Mouse (Mus musculus): ENCODE data around the gene Dll1.

Dll1 gene

DNA sequence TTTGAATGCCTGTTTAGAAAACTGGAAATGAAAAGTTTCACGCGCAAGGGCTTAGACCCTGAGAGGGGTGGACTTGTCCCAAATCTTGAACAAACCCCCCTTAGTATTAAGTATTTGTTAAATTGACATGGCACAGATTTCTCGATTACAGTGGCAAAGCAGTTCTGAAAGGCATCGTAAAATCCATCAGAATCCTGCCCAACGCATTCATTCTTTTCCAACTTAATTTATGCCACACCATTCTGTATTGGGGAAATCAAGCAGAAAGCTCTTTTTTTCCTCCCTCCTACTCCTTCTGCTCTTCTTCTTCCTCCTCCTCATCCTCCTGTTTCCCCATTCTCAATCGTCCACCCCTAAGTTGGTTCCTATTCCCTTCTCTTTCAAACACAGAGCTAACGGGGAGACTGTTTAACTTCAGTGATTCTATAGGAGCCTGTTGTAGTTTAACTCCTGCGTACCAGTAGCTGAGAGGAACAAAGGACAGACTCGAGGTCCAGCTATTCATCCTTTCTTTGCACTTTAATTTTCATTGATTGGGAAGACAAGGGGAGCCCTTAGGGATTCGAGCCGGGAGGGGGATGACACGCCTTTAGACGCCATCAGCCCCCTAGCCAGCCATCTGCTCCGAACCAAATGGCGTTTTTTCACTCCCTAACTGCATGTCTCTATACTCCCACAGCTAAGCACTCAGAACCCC lies 1.9 kb upstream of the Dll1 start:
- DNase-seq (ENCODE audit: low spot score in 2 of 2): no peak

DNA sequence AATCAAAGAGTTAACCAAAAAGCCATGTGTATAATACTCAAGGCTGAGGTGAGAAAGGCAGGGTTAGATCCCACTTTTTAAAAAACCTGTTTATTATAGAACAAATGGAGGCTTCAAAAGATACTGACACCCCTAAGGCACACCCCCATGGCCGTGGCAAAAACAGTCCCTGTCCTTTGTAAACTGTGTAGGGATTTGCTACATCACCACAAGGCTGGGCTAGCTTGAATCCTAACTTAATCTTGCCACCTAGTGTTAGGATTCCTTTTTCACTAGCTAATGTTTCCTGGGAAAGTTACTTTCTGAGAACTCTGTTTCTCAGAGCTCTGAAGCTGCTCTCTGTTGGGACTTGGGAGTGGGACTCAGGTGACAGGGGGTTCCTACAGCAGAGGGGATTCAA lies 1.2 kb upstream of the Dll1 start:
- peak; percentile 44 to 46 for DNase-seq (ENCODE audit: low spot score in 2 of 2)

DNA sequence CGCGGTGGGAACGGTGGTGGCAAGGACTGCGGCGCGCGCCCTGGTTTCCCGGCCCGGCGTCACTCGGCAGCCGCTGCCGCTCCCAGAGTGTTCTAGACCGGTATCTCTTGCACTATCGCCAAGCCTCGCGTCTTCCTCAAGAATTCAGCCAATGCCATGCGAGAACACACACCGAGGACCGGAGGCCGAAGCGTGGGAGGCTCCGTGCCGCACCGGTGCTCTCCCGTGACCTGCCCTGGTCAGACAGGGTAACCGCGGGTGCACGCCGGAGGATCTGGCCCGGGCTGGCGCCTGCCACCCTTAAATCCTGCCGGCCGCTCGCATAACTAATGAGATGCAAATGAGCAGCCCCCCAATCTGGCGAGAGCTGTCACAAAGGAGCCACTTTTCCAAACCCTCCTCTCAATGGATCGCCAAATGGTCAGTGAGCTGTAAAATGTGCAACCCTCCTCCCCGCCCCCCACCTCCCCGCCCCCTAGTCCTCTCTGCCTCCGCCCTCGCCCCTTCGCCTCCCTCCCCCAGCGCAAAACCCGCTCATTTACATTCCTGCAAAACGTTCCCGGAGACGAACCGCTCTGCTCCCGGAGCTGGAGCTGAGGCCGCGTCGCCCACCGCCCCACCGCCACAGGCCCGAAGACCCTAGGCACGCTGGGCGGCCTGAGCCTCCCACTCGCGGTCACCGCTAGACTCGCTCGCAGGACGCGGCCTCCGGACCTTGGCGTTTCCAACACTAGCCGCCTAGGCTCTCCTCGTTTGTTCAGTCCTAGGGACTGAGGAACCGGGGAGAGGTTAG lies 775 bp downstream of the Dll1 start:
- peak; percentile 56 to 60 for DNase-seq (ENCODE audit: low spot score in 2 of 2)

DNA sequence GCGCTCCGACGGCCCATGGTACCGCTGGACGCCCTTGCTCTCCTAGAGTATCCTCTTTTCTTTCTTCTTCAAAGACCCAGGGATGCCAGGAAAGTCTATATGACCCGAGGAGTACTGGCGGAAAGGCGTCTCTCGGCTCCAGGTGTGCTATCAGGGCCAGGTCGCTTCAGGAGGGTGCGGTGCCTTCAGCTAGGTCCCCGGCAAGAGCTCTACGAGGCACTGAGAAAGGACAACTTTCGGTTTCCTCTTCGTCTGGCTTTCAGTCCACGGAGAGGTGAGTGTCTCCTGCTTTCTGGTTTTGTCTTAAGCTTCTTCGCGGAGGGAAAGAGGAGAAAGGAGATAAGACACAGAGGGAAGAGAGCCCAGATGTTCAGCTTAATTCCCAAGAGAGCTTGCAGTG lies 1.4 kb downstream of the Dll1 start:
- DNase-seq (ENCODE audit: low spot score in 2 of 2): no peak

DNA sequence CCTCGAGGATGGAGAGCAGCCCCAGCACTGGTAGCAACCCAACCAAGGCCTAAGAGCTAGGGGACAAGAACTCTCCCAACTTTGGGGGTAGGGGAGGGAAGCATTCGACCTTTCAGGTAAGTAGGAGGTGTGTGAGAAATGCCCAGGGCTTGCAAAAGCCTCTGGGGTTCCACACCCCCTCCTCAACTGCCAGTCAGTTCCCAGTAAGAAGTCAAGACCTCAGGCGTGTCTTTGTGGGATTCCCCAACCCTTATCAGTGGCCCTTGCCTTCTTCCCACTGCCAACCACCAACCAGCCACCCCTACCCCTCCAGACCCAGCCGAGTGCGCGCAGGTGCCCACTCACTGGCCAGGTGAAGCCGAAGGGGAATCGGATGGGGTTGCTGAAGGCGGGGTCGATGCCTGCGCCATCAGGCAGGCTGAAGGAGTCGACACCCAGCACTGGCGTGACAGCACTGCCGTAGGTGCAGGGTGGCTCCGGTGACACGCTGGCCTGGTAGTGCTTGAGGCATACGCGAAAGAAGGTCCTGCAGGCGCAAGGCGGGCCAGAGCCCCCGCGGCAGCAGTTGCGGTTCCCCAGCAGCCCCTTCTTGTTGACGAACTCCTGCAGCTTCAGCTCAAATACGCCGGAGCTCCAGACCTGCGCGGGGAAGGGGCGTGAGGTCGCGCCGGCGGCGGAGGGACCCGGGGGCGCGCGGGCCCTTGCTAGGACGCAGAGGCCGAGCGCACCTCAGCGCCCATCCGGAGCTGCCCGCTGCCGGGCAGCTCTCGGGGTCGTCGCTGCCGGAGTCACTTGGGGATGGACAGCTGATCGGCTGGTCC lies 2.1 kb downstream of the Dll1 start:
- no peak for DNase-seq (ENCODE audit: low spot score in 2 of 2)

DNA sequence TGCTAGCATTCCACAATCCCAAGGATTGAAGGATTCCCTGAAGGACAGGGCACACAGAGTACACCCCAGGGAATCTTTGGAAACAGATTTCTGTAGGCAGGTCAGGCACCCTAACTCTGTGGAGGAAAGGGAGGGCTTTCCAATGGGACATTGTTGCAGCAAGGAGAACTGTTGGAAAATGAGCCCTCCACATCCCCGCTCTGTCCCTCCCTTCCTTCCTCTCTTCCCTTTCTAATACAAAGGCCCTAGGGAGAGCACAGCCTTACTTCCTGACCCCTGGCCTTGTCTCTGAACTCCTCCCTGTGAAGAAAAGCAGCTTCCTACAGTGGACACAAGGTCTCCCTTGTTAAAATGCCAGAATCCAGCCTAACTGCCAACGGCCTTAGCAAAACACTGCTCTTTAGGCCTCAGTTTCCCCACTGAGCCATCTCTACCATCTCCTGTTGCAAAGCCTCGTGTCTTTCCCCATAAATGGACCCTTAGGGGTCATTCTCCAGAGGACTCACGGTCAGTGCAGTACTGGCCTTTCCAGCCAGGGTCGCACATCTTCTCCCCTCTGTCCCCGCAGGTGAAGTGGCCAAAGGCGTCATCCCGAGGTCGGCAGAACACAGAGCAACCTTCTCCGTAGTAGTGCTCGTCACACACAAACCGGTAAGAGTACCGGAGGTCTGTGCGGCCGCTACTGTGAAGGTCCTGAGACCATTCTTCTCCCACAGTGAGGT lies 3.6 kb downstream of the Dll1 start:
- DNase-seq (ENCODE audit: low spot score in 2 of 2): no peak

DNA sequence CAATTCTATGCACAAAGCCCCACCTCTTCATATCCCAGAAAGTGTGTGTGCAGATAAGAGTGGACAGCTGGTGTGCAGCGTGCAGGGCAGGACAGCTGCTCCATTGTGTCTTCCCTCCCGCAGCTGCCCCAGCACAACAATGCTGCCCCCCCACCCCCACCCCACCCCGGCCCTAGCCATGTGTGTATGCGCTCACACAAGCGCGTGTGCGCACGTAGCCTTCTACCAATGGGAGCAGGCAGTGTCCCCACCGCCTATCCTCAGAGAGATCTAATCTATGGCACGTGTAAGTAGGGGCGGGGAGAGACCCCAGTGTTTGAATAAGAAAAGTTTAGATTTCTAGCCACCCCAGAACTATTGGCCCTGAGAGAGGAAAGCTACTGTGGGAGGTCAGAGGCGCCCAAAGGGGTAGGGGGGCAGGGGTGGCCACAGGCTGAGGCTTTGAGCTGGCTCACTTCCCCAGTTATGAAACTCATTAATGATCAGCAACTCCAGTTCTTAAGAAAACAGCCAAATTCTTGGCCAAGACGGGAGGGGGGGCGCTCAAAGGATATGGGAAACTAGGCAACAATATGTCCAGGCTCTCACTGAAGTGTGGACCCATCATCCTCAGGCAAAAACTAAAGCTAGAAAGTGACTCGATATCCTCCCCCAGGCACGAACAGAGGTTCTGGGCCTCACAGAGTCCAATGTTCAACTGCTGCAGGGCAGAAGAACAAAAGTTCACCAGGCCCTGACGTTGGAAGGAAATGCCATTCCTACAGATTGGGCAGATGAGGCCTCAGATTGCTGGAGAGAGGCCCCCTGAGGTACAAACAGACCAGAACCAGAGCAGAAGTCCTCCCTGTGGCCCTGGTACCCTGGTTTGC lies 4.5 kb downstream of the Dll1 start:
- no peak for DNase-seq (ENCODE audit: low spot score in 2 of 2)

DNA sequence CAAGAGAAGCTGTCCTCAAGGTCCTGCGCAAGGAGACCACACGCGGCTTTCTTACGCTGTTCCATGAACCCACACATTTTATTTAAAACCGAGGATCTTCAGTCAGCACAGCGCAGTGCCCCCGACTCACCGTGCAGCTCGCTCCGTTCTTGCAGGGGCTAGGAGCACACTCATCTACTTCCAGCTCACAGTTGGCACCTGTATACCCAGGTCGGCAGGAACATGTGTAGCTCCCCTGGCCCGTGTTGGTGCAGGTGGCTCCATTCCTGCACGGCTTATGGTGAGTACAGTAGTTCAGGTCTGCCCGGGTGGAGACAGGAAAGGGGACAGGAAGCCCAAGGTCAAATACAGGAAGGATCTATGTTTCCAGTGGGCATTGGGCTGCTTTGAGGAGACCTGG lies 6.3 kb downstream of the Dll1 start:
- DNase-seq (ENCODE audit: low spot score in 2 of 2): no peak

DNA sequence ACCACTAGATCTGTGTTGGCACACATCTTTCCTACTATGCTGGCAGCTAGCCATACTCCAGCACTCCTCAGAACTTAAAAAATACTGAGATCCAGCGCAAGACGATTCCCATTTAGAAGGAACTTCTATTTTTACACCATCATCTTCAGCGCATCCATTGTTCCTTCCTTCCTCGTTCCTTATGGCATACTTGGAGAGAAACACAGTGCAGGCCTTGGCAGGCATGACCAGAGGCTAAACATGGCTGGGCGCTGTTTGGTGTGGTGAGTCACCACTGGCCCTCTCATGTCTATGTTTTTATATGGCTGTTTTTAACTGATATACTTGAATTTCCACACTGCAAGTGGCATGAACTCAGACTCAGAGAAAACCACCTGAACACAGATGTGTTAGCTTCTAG lies 11.0 kb downstream of the Dll1 start:
- peak in 1 of 2 experiments; percentile 49 for DNase-seq (ENCODE audit: low spot score in 2 of 2)

DNA sequence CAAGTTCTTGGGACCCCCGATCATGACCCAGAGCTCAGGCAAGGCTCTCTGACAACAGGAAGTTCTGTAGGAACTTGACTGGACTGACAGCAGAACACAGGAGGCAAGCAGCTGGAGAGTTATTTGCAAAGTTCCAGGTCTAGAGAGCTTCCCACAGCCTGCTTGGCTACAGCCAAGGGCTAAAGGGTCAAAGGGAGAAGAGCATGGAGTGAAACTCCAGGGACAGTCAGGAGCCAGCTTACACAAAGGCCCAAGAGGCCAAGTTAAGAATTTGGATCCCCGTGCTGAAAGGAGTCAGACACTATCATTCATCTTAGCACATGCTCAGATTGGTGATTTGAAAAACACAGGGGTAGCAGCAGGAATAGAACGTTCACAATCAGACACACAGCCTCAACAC lies 13.0 kb downstream of the Dll1 start:
- DNase-seq (ENCODE audit: low spot score in 2 of 2): no peak

DNA sequence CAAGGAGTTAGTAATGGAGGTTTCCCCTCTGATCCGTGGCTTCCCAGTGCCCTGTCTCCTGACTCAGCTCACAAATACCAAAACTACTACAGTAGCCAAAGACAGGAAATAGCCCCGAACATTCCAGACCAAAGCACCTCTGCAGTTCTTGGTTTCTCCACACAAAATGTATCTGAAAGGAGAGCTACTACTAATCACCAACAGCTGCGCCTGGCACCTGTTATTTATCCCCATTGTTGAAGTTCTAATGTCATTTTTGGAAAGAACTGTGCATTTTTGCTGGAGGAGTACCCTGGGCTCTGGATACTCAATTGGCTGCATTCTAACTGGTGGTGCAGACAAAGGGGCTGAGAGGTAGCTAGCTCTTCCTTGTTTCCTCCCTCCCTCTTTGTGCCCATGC lies 19.6 kb downstream of the Dll1 start:
- no peak for DNase-seq (ENCODE audit: low spot score in 2 of 2)

DNA sequence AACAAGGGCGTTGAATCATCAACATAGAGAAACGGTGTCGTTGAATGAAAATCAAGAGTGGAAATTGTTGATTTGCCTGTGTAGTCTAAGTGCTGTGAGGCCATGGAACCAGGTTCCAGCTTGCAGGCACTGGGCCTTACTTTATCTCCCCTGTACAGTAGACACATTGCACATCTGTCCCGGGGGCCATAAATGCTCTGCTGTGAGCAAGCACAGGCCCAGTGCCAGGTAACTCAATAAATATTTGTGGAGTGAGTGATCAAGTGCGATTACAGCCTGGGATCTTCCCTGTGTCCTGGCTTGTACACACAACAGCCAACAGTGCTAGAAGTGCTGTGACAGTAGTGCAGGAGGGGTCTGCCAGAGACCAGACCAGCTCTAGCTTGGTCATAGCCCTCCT lies 20.1 kb downstream of the Dll1 start:
- DNase-seq (ENCODE audit: low spot score in 2 of 2): no peak

DNA sequence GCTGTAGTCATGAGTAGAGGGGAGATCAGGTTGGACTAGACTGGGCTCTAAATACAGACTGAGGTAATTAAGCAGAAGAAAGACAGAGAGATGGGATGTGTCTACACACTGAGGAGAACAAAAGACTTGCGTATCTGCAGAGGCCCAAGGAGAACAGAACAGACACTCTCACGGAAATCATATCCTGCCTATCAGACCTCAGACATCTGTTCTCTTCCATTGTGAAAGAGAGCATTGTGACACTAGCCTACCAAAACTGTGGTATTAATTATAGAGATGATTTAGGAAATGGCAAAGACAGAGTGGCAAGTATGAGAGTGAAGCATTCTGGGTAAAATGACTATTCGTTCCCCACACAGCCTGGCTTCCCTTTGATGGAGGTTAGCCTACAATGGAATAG lies 21.6 kb downstream of the Dll1 start:
- no peak for DNase-seq (ENCODE audit: low spot score in 2 of 2)

DNA sequence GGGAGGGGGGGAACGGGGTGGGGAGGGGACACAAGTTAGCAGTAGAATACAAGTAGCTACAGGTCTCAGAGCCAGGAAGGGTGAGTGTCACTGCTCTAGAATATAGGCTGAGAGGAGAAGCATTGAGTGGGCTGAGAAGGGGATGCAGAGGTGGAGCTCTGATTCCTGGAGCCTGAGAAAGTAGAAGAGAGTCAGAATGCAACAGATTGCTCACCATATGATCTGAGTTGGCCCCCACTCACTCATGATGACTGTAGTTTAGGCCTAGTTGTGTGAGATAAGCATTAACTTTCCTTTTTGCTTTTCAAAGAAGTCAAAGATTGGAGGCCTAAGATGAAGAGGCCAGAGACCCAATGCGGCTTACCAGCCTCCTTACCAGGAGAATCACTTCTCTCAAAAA lies 22.7 kb downstream of the Dll1 start:
- DNase-seq (ENCODE audit: low spot score in 2 of 2): peak in 1 of 2 experiments; percentile 39

DNA sequence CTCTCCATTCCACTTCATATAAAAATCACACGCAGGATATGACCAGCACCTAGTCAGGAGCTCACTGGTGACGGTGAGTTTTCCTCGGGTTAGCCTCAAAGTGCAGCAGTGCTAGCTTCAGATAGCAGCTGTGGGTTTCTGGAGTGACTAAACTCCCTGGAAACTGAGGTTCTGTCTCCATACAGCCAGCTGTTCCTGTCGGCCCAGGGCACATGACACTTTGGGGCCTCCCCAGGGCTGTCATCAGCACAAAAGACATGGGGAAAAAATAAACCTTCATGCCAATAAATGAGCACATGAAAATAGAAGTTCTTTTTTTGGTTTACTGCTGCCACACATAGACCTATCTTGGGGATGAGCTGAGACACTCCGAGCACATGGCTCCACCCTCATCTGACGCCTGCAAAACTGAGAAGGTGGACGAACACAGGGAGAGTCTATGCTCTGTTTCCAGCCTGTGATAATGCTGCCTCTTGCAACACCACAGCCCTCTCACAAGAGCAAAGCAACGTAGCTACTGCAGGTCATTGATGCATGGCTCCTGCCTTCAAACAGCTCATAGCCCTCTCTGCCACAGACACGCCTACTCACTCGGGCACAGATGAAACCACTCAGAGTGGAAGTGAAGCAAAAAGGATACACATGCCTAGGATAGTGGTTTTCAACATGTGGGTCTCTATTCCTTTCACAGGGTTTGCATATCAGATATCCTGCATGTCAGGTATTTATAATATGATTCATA lies 23.6 kb downstream of the Dll1 start:
- DNase-seq (ENCODE audit: low spot score in 2 of 2): peak; percentile 17 to 64

DNA sequence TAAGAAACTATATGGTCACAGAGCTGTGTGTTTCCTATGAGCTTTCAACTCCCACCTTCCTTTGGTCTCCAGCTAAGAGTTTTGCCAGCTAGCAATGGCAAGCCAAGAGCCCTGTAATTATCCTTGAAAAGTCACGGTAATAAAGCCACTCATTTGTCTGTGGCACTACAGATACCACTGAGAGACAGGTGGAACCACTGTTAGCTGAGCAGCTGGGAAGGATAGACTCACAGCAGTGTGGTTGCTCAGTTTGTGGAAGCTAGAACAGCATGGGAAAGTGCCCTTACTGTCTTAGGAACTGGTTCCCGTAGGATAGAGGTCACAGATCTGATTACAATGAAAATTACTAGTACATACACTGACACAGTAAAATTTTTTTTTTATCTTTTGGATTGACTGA lies 26.5 kb downstream of the Dll1 start:
- DNase-seq (ENCODE audit: low spot score in 2 of 2): no peak

DNA sequence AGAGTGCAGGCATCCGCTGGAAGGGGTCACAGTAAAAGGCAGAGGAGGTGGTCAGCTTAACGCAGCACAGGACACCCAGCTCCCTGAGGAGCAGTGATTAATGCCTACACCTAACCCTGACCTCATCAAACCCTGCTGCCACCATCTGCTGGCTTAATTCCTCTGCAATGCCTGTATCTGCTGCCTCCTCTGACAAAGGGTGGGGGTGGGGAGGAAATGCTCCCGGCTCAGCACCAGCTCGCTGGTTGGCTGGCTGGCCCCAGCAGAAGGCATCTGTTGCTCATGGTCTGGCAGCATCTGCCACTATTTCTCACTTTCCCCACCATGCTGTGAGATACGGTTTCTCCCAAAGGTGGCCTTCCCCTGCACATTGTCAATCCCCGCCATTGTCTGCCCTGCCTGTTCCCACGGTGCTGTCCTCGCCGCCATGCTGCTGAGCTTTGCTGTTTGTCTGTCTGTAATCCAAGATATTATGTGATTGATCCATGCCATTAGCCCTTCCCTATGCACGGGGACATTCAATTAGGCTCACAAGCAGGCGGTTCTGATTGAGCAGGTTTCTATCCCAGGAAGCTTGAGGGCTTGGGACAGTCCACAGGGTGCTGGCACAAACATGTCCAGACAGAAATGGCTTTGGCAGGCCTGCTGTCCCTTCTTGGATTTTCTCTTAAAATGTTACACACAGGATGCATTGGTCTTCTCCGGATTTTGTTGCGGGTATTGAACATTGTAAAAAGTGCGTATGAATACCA lies 33.4 kb downstream of the Dll1 start:
- DNase-seq (ENCODE audit: low spot score in 2 of 2): no peak

DNA sequence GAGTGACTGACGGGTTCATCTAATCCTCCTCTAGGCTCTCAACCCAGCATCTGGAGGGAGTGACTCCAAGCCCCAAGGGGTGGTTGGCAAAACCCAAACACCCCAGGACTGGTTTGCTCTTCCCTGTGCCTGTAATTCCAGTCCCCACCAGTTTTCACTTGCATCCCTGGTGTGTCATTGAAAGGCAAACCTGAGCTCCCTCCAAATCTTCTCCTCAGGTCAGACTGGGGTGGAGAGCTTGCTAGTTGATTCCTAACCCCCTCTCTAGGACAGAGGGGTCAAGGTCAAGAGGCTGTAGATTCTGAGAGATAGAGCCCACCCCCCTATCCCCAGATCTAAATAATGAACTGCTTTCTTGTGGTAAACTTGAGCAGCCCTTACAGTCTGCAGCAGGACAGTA lies 38.8 kb downstream of the Dll1 start:
- DNase-seq (ENCODE audit: low spot score in 2 of 2): no peak

DNA sequence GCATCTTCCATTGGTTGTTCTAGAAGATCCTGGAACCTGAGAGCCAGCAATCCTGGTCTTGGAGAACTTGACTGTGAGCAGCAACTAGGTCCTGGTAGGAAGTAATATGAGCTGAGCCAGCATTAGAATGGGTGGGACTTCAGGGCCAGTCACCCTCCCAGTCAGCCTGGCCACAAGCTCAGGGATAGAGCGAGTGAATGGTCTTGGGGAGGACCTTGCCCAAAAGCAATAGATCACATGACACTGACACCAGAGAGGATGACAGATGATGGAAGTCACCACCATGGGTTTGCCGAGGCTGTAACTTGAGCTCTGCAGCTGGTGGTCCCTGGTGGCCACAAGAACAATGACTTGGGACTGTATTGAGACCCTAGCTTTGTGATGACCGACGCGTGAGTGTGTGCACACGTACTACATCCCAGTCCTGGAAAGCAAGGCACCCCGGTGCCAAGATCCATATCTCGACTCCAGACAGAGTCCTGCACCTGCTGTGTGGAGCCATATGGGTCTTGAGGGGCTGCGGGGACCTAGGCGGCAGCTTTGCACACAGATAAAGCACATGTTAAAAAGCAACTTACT lies 46.8 kb downstream of the Dll1 start:
- DNase-seq (ENCODE audit: low spot score in 2 of 2): no peak
